Mouse (Mus musculus) E14TG2a.4 (cell line): ENCODE results near the gene Inhba.

ENCODE experiments used
- H3K27me3 ChIP-seq: 2 replicates; pipeline ENCODE4 v1.6.1; 2014; ENCODE audit warnings: low read length, control low read depth; ENCODE audit not compliant: insufficient read depth
- H3K36me3 ChIP-seq: 2 replicates; pipeline ENCODE4 v1.6.1; 2014; ENCODE audit warnings: low read length, control low read depth; ENCODE audit not compliant: insufficient read depth
- H3K4me1 ChIP-seq: replicated peaks from 2 replicates; pipeline ENCODE4 v1.6.1; 2014; ENCODE audit warnings: low read depth, low read length, control low read depth
- H3K4me3 ChIP-seq: replicated peaks from 2 replicates; pipeline ENCODE4 v1.5.1; 2014; ENCODE audit warnings: mild to moderate bottlenecking, low read length
- H3K9me3 ChIP-seq: 2 replicates; pipeline ENCODE4 v1.6.1; 2014; ENCODE audit warnings: low read length, control low read depth
- CTCF ChIP-seq: conservative IDR thresholded peaks from 2 replicates; pipeline ENCODE4 v1.5.1; 2014; ENCODE audit warnings: low read length
- NANOG ChIP-seq: IDR thresholded peaks from 2 replicates; pipeline ENCODE4 v1.6.1; 2014; ENCODE audit warnings: borderline replicate concordance, low read length, mixed read lengths
- POU5F1 ChIP-seq: IDR thresholded peaks from 2 replicates; pipeline ENCODE4 v1.6.1; 2014; ENCODE audit warnings: low read length, borderline replicate concordance

Inhba gene

DNA sequence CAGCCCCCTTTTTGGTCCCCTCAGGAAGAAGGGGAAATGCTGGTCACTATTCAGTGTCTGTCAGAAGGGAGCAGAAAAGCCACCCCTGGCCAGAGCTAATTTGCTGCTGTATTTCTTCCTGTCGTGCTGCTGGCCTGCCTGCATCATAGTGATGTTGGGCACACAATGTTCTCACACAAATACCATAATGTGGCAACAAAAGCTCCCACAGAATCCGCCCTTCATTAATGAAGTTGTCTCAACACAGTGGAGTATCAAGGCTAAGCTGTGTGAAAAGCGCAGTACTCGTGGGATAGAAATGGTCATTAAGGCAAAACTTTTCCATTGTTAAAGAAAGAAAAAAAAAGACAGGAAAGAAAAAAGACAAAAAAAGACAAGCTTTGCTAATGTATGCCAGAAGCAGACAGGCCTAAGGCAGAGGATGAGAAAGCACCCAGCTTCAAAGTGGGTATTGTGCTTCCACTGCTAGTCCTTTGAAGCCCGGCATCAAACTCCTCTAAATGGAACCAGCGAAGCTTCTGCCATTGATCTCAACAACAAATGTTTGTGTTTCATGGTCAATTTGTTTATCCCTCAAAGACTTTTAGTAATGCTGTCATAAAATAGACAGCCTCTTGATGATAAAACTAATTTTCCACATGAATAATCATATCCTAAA, 21.4 kb downstream of the Inhba start:
- Histone ChIP-seq H3K4me3 (no peak overlapping the region), H3K36me3 (no peaks in the 10 kb centered on the region), H3K4me1 (0 out of 2 replicates have a peak, but pooled peaks cover 3% of the 10 kb centered on the region), H3K9me3 (no peaks in the 10 kb centered on the region; the same call in 1 of the 2 replicates), H3K27me3 (no peaks in the 10 kb centered on the region)
- no peak for TF ChIP-seq POU5F1
- TF ChIP-seq CTCF = no peak
- no peak for TF ChIP-seq NANOG

DNA sequence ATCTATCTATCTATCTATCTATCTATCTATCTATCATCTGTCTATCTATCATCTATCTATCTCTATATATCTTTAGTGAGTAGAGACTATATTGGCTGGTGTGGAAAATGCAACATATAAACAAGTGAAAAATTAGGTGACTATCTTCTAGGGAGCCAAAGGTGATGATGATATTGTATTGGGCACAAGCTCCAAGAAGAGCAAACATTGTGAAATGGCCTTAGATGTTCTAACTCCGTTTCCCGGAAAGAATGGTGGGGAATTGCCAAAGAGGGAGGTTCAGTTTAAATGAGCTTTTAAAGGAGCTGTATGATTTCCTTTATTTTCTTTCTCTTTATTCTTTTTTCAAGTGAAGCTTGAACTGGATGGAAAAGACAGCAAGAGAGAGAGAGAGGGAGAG, 57.4 kb downstream of the Inhba start:
- Histone ChIP-seq H3K4me3 (no peak overlapping the region), H3K27me3 (no peaks in the 10 kb centered on the region), H3K4me1 (no peaks in the 10 kb centered on the region), H3K36me3 (no peaks in the 10 kb centered on the region), H3K9me3 (no peaks in the 10 kb centered on the region)
- no peak for TF ChIP-seq NANOG
- TF ChIP-seq CTCF = no peak
- no peak for TF ChIP-seq POU5F1

GRCm38 (mm10) chr13:16077276-16077675, 65.6 kb downstream of the Inhba start:
- H3K27me3 ChIP-seq = no peaks in the 10 kb centered on the region
- no peaks in the 10 kb centered on the region for H3K4me1 ChIP-seq
- H3K9me3 ChIP-seq = no peaks in the 10 kb centered on the region
- no peaks in the 10 kb centered on the region for H3K36me3 ChIP-seq
- TF ChIP-seq POU5F1 = no peak
- no peak for TF ChIP-seq CTCF
- no peak for TF ChIP-seq NANOG
- no peak overlapping the region for H3K4me3 ChIP-seq

- no peaks in the 10 kb centered on the region for H3K27me3 ChIP-seq
- no peaks in the 10 kb centered on the region for H3K36me3 ChIP-seq
- no peak overlapping the region for H3K4me3 ChIP-seq
- TF ChIP-seq CTCF (no peak), NANOG (no peak), POU5F1 (no peak)
- H3K4me1 ChIP-seq = no peaks in the 10 kb centered on the region
- H3K9me3 ChIP-seq = no peaks in the 10 kb centered on the region
These were observed 66.6 kb downstream of the Inhba start for GRCm38 (mm10) chr13:16078216-16078731.

- Histone ChIP-seq H3K4me1 (no peaks in the 10 kb centered on the region), H3K9me3 (no peaks in the 10 kb centered on the region), H3K4me3 (no peak overlapping the region), H3K27me3 (no peaks in the 10 kb centered on the region), H3K36me3 (no peaks in the 10 kb centered on the region)
- no peak for TF ChIP-seq CTCF
- TF ChIP-seq POU5F1 = no peak
- TF ChIP-seq NANOG = no peak
These were observed 68.6 kb downstream of the Inhba start for GRCm38 (mm10) chr13:16080205-16080604.
